Mouse (Mus musculus) midbrain, embryonic 12.5 days (tissue): ENCODE results near the gene Dlst. TPM values are rescaled to one million over a fixed set of nuclear protein-coding genes. Genes with fewer than 3 reads are reported as not detected.

Experiments
- ATAC-seq: fragments of 200-750 bp; cut with Nextera tagmentation; 2 replicates; pipeline ENCODE4 v1.8.0; 2017; ENCODE audit warnings: low read depth, moderate TSS enrichment, moderate library complexity; ENCODE audit not compliant: low FRiP score
- H3K27ac ChIP-seq: fragments of 300-500 bp; sonication (generic); replicated peaks from 2 replicates; pipeline ENCODE4 v1.5.1; 2016; ENCODE audit warnings: mild to moderate bottlenecking
- H3K27me3 ChIP-seq: fragments of 300-500 bp; sonication (generic); 2 replicates; pipeline ENCODE4 v1.6.1; 2016; ENCODE audit warnings: mild to moderate bottlenecking
- H3K36me3 ChIP-seq: fragments of 300-500 bp; sonication (generic); 2 replicates; pipeline ENCODE4 v1.6.1; 2016
- H3K4me1 ChIP-seq: fragments of 300-500 bp; sonication (generic); 2 replicates; pipeline ENCODE4 v1.6.1; 2016
- H3K4me2 ChIP-seq: fragments of 300-500 bp; sonication (generic); replicated peaks from 2 replicates; pipeline ENCODE4 v1.6.1; 2016; ENCODE audit warnings: mild to moderate bottlenecking, moderate library complexity
- H3K4me3 ChIP-seq: fragments of 300-500 bp; sonication (generic); 2 replicates; pipeline ENCODE4 v1.5.1; 2016; ENCODE audit warnings: mild to moderate bottlenecking
- H3K9ac ChIP-seq: fragments of 300-500 bp; sonication (generic); replicated peaks from 2 replicates; pipeline ENCODE4 v1.6.1; 2016; ENCODE audit warnings: mild to moderate bottlenecking, moderate library complexity
- H3K9me3 ChIP-seq: fragments of 300-500 bp; sonication (generic); 2 replicates; pipeline ENCODE4 v1.6.1; 2016; ENCODE audit warnings: mild to moderate bottlenecking
- WGBS: fragments of 180-500 bp; shearing (Covaris S2); methylation state at CpG from one replicate; pipeline ENCODE4 v1.1.7; 2016; 5-methylcytosine and 5-hydroxymethylcytosine counted together
- polyA plus RNA-seq: library from polyadenylated mRNA; unstranded; fragments of >200 nt; fragmentation: Nextera tagmentation; extraction: Ambion mirVana; gene quantifications from 2 replicates; pipeline ENCODE4 v1.2.1, GENCODE M21; 2016

Gene Dlst
- polyA plus RNA-seq, 1 experiment from 2014 or later = 107 TPM

GRCm38 (mm10) chr12:85176846-85177523 lies 66.4 kb downstream of the Dlst start:
- Histone ChIP-seq H3K27ac (no peak overlapping the region), H3K4me1 (peaks cover 35% of the 10 kb centered on the region), H3K4me2 (peak overlapping the region; percentile 52), H3K27me3 (peaks cover 31% of the 10 kb centered on the region), H3K9me3 (no peaks in the 10 kb centered on the region), H3K4me3 (peak overlapping the region; percentile 31), H3K9ac (peak overlapping the region; percentile 41), H3K36me3 (no peaks in the 10 kb centered on the region)
- 3% methylated on average over 32 of the region's 32 CpGs for WGBS
- no peak for ATAC-seq

DNA sequence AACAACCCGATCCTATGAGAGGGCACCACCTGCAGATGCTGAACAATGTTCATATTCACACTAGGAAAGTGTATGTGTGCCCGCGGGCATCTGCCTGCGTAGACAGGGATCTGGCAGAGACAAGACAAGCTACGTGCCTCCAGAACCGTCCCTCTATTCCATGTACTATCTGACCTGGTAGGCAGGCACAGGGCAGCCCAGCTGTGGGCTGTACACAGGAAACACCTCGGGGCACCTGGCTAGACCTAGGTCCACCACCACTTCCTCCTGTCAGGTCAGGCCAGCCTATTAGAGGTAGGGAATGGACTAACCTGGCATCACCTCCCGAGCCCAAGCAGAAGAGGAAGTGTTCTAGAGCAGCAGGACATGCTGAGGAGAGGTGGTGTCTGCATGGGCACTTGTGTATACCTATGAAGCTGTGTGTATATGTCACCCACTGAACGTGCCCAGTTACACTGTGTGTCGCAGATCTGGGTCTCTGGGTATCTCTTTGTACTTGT lies 67.2 kb downstream of the Dlst start, which contains the start of gene Pgf:
Pgf (minus strand) TSS at position 51 of the 500 bp plus-strand sequence.
- 75% methylated on average over 10 of the region's 10 CpGs for WGBS
- H3K36me3 ChIP-seq = no peaks in the 10 kb centered on the region
- peak within 1 kb of the TSS; percentile 41 for H3K9ac ChIP-seq
- no peak for ATAC-seq
- H3K9me3 ChIP-seq = no peaks in the 10 kb centered on the region
- H3K27ac ChIP-seq = no peak within 1 kb of the TSS
- peaks cover 32% of the 10 kb centered on the region for H3K27me3 ChIP-seq
- H3K4me3 ChIP-seq = peak within 1 kb of the TSS; percentile 31
- H3K4me2 ChIP-seq = peak within 1 kb of the TSS; percentile 52
- H3K4me1 ChIP-seq = peaks cover 41% of the 10 kb centered on the region

DNA sequence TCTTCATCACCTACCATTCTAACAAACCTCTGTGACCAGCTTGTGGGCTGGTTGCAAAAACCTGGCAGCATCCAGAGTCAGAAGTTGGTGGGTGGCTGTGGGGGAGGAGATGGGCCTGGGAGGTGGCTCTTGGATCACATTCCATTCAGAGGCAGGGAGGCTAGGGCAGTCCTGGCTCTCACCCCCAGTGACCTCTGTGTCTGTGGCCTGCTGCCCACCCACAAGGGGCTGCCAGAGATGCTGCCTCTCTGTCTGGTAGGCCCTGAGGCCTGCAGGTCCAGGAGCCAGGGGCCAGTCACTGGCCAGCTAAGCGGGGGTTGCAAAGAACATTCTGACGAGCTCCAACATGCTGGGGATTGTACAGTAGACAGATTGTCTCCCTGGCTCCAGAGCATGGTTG lies 67.7 kb downstream of the Dlst start:
- Histone ChIP-seq H3K9me3 (no peaks in the 10 kb centered on the region), H3K9ac (no peak overlapping the region), H3K27me3 (peaks cover 36% of the 10 kb centered on the region), H3K4me3 (no peak overlapping the region), H3K4me1 (peaks cover 41% of the 10 kb centered on the region), H3K27ac (no peak overlapping the region), H3K36me3 (no peaks in the 10 kb centered on the region), H3K4me2 (no peak overlapping the region)
- ATAC-seq = no peak
- 64% methylated on average over 2 of the region's 2 CpGs for WGBS

DNA sequence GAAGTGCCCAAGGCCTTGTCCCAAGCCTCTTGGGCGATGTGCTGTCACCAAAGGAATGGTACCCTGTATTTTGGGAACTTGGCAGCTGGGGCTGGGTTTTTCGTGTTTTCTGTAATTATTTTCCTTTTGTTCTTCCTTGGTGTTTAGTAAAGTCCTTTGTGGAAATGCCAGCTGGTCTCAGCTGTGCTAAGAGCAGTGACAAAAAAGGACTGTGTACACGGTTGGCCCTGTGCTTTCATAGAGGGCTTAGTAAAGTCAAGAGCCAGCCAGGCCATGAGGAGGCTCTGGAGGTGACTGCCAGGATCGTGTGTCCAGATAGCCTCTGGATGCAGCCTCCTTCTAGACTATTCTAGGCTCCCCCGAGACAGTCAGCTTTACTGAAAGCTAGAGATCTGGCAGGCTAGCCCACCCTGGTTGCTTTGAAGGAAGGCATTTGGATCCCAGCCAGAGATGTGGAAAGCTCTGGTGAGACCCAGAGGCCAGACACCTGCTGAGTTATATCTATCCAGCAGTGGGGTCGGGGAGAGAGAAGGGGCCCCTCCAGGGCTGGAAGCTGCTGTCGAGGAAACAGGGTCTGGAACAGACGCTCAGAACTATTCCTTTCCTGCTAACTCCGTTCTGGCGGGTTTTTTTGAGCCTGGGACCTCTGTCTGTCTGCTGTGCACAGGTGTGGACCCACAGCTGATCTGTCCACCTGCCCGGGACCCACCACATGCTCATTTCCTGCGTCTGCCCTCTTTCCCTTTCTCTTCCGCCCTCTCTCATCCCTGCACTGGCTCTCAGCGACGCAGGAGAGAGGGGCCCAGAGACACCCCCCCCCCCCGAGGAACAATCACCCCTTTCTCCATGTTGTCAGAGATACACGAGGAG lies 71.1 kb downstream of the Dlst start:
- peaks cover 21% of the 10 kb centered on the region for H3K4me1 ChIP-seq
- peaks cover 29% of the 10 kb centered on the region for H3K27me3 ChIP-seq
- H3K4me2 ChIP-seq = peak overlapping the region; percentile 28
- H3K4me3 ChIP-seq = no peak overlapping the region
- ATAC-seq = 0 out of 2 replicates have a peak, but pooled peaks have one; percentile 16
- H3K36me3 ChIP-seq = no peaks in the 10 kb centered on the region
- peak overlapping the region; percentile 25; the same call in 1 of the 2 replicates for H3K9ac ChIP-seq
- no peaks in the 10 kb centered on the region for H3K9me3 ChIP-seq
- H3K27ac ChIP-seq = no peak overlapping the region
- 29% methylated on average over 17 of the region's 17 CpGs for WGBS

DNA sequence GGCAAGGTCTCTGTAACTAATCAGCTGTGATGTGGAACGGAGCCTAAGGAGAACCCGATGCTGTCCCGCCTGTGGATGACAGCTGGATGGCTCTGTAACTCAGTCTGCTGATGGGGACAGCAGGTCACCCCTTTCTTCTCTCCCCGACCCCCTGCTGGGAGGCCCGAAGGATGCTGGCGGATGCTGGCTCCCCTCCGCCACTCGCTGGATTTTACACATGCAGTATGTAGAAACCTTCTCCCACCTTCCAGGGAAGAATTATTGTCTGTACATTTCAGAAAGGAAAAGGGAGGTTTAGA lies 71.7 kb downstream of the Dlst start:
- Histone ChIP-seq H3K4me2 (peak overlapping the region; percentile 28), H3K4me3 (no peak overlapping the region), H3K9me3 (no peaks in the 10 kb centered on the region), H3K27me3 (peaks cover 23% of the 10 kb centered on the region), H3K4me1 (peaks cover 15% of the 10 kb centered on the region), H3K36me3 (no peaks in the 10 kb centered on the region), H3K9ac (peak overlapping the region; percentile 25; the same call in 1 of the 2 replicates), H3K27ac (no peak overlapping the region)
- no peak for ATAC-seq
- 8% methylated on average over 8 of the region's 8 CpGs for WGBS

DNA sequence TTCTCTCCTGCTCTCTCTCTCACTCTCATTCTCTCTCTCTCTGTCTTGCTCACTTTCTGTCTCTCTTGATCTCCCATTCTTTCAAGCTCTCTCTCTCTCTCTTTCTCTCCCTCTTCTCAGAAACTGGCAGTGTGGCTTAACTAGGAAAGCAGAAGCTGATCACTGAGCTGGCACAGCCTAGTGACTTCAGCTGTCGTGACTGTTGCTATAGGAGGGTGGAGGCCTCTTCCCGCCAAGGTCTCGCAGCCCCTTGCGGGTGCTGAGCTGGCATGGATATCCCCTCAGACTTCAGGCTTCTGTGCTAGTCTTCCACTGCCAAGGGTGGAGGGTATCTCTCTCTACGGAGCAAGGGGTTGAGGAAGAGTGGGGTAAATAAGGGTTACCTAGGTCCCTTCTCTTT lies 72.3 kb downstream of the Dlst start:
- peaks cover 17% of the 10 kb centered on the region for H3K27me3 ChIP-seq
- ATAC-seq = no peak
- peaks cover 13% of the 10 kb centered on the region for H3K4me1 ChIP-seq
- no peak overlapping the region for H3K4me3 ChIP-seq
- H3K4me2 ChIP-seq = no peak overlapping the region
- H3K9me3 ChIP-seq = no peaks in the 10 kb centered on the region
- H3K9ac ChIP-seq = no peak overlapping the region
- no peaks in the 10 kb centered on the region for H3K36me3 ChIP-seq
- no peak overlapping the region for H3K27ac ChIP-seq
- WGBS = 71% methylated on average over 5 of the region's 5 CpGs

DNA sequence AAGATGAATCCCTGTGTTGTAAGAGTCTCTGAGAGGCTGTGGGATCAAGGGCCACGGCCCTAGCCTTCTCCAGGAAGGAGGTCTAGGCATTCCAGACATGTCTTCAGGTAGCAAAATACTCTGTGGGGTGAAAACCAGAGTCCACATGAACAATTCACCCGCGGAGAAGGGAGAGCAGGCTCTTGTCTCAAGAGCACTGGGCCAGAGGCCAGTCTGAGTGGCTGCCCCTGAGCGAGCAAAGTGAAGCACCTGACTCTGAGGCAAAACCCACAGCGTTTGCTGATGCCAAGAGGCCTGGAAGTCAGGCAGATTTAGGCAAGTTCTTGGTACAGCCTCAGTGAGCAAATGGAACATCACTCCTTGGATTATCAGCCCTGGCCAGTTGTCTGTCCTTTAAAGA lies 73.5 kb downstream of the Dlst start:
- peaks cover 9% of the 10 kb centered on the region for H3K27me3 ChIP-seq
- no peaks in the 10 kb centered on the region for H3K36me3 ChIP-seq
- H3K4me3 ChIP-seq = no peak overlapping the region
- no peak for ATAC-seq
- H3K27ac ChIP-seq = no peak overlapping the region
- H3K4me1 ChIP-seq = peaks cover 13% of the 10 kb centered on the region
- no peaks in the 10 kb centered on the region for H3K9me3 ChIP-seq
- WGBS = 68% methylated on average over 5 of the region's 5 CpGs
- no peak overlapping the region for H3K9ac ChIP-seq
- H3K4me2 ChIP-seq = no peak overlapping the region

Other genes with a start within 250 kb of the Dlst start
- 0.43 TPM in 1 of 2 replicates, not detected in the other for gene Ltbp2, start 234.3 kb upstream of the Dlst start, polyA plus RNA-seq
- 131 and 133 TPM in 2 replicates for gene Fcf1, start 139.9 kb upstream of the Dlst start, polyA plus RNA-seq
- gene Arel1, start 139.9 kb upstream of the Dlst start, polyA plus RNA-seq = 29.2 and 31.0 TPM in 2 replicates
- gene Ylpm1, start 114.5 kb upstream of the Dlst start, polyA plus RNA-seq = 43.7 and 44.6 TPM in 2 replicates
- 2.5 and 3.7 TPM in 2 replicates for gene Prox2, start 74 bp upstream of the Dlst start, polyA plus RNA-seq
- 5.4 and 6.1 TPM in 2 replicates for gene Rps6kl1, start 40.4 kb downstream of the Dlst start, polyA plus RNA-seq
- 5.7 and 6.2 TPM in 2 replicates for gene Pgf, start 67.0 kb downstream of the Dlst start, polyA plus RNA-seq
- 85.7 and 86.6 TPM in 2 replicates for gene Eif2b2, start 108.6 kb downstream of the Dlst start, polyA plus RNA-seq
- 9.8 and 10.5 TPM in 2 replicates for gene Mlh3, start 159.8 kb downstream of the Dlst start, polyA plus RNA-seq
- 63.9 and 73.7 TPM in 2 replicates for gene Acyp1, start 177.6 kb downstream of the Dlst start, polyA plus RNA-seq
- gene Zc2hc1c, start 177.8 kb downstream of the Dlst start, polyA plus RNA-seq = 1.1 and 1.2 TPM in 2 replicates
- gene Nek9, start 228.5 kb downstream of the Dlst start, polyA plus RNA-seq = 21.1 and 26.1 TPM in 2 replicates